In the genomic region with DNA sequence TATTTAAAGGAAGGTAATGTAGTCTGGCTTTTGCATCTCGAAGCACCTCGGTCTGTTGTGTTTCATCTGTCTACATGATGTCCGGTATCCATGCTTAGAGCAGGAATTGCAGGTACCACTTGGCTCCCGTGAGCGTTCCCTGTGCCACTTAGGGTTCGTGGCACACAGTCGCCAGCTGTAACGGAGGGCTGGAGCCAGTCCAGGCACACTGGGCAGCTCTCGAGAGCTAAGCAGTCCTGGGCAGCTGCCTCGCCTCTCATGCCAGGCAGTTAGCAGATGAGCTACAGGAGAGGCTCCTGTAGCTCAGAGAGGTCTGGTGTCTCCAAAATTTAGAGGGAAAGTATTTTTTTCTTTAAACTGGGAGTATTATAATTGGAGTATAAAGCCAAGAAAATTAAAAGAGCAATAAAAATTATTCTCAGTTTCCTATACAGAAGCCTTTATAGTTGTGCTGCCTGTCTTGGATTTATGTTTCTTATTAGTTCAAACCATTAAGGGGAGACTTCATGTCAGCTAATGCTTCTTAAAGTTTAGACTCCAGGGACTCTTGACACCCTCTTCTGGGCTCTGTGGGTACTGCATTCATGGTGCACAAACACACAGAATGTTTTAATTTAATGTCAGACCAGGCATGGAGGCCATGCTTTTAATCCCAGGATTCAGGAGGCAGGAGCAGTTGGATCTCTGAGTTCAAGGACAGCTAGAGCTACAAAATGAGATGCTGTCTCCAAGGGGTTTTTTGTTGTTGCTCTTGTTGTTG, we compare ENCODE assay signal across 8 mouse cellular contexts. TPM values are rescaled to one million over a fixed set of nuclear protein-coding genes. Genes with fewer than 3 reads are reported as not detected.
A peak's percentile ranks its signal among the peaks of the same experiment; 100 is the strongest.
DNase-seq lines count a peak whose midpoint lies in the region; ATAC-seq and TF ChIP-seq lines count a peak whose summit lies in the region.

No protein-coding gene starts in this region.

- no peaks in the 10 kb centered on the region for H3K27me3 ChIP-seq in hindbrain, embryonic 14.5 days (ENCODE audit: control insufficient read depth, insufficient read depth, low read length)
- H3K27me3 ChIP-seq in hindbrain, embryonic 13.5 days = no peaks in the 10 kb centered on the region

- intact Hi-C loops in gastrocnemius, postnatal 36 days (cut with DNase I) = no loop called here

- H3K36me3 ChIP-seq in hindbrain, embryonic 14.5 days (replicated peaks; ENCODE audit: control insufficient read depth, insufficient read depth) = peaks cover 94% of the 10 kb centered on the region
- H3K36me3 ChIP-seq in hindbrain, embryonic 13.5 days = peaks cover 96% of the 10 kb centered on the region
- H3K36me3 ChIP-seq in ES-E14 (ENCODE audit: control insufficient read depth, insufficient read depth, low read length, poor library complexity, severe bottlenecking) = peaks cover 62% of the 10 kb centered on the region

- no peaks in the 10 kb centered on the region for H3K4me1 ChIP-seq in hindbrain, embryonic 14.5 days (replicated peaks; ENCODE audit: control insufficient read depth, insufficient read depth, low read length)
- no peaks in the 10 kb centered on the region; the same call in 1 of the 2 replicates for H3K4me1 ChIP-seq in hindbrain, embryonic 13.5 days (replicated peaks)
- H3K4me1 ChIP-seq in ES-E14 (ENCODE audit: control insufficient read depth in 2 of 2, insufficient read depth in 2 of 2, low read length in 2 of 2, poor library complexity in 1 of 2) = peaks cover 2 to 19% of the 10 kb centered on the region in 2 experiments

- H3K9ac ChIP-seq in hindbrain, embryonic 14.5 days = no peak overlapping the region
- H3K9ac ChIP-seq in hindbrain, embryonic 13.5 days = no peak overlapping the region
- no peak overlapping the region for H3K9ac ChIP-seq in ES-E14 (ENCODE audit: insufficient read depth, low read depth, low read length, poor library complexity, severe bottlenecking)

- DNase-seq in hindbrain, embryonic 14.5 days (ENCODE audit: low spot score) = peak; percentile 50
- DNase-seq in 3T3-L1 (ENCODE audit: low read depth, low spot score) (peak; percentile 74), ES-E14 (ENCODE audit: low read depth, low spot score) (peak; percentile 86)
- peak; percentile 36 to 62 for DNase-seq in gastrocnemius, postnatal 36 days
- DNase-seq in naive thymus-derived CD4-positive, alpha-beta T cell, adult 2 months (ENCODE audit: low read depth) = peak; percentile 77
- no peak for DNase-seq in layer of hippocampus, adult 9-11 months
- DNase-seq in ovary, postnatal 10 days (ENCODE audit: low spot score) = no peak

- in situ Hi-C loops in ES-E14 (cut with MboI; ENCODE audit: low sequenced_read_pairs in 2 of 2, unreplicated experiment in 2 of 2) = no loop called here

- 90% methylated on average over 10 of the region's 10 CpGs for WGBS in hindbrain, embryonic 14.5 days
- WGBS in hindbrain, embryonic 13.5 days = 93% methylated on average over 10 of the region's 10 CpGs

- ATAC-seq in hindbrain, embryonic 14.5 days (ENCODE audit: low FRiP score) = no peak
- ATAC-seq in hindbrain, embryonic 13.5 days (ENCODE audit: low FRiP score) = no peak

- no peaks in the 10 kb centered on the region for H3K9me3 ChIP-seq in hindbrain, embryonic 14.5 days (ENCODE audit: control insufficient read depth, low read length)
- H3K9me3 ChIP-seq in hindbrain, embryonic 13.5 days = no peaks in the 10 kb centered on the region
- H3K9me3 ChIP-seq in ES-E14 (ENCODE audit: control insufficient read depth, insufficient read depth, low read depth, low read length) = no peaks in the 10 kb centered on the region

- no peak overlapping the region for H3K4me2 ChIP-seq in hindbrain, embryonic 14.5 days (replicated peaks)
- no peak overlapping the region for H3K4me2 ChIP-seq in hindbrain, embryonic 13.5 days

- no peak overlapping the region for H3K4me3 ChIP-seq in hindbrain, embryonic 14.5 days (replicated peaks; ENCODE audit: low read length)
- no peak overlapping the region for H3K4me3 ChIP-seq in hindbrain, embryonic 13.5 days
- H3K4me3 ChIP-seq in ES-E14 (ENCODE audit: insufficient read depth in 1 of 2, low read depth in 1 of 2, low read length in 2 of 2, poor library complexity in 1 of 2, severe bottlenecking in 1 of 2) = no peak overlapping the region

- H3K27ac ChIP-seq in hindbrain, embryonic 14.5 days = no peak overlapping the region
- no peak overlapping the region for H3K27ac ChIP-seq in hindbrain, embryonic 13.5 days
- peak overlapping the region; percentile 49 for H3K27ac ChIP-seq in ES-E14 (ENCODE audit: insufficient read depth, low read depth, low read length, poor library complexity, severe bottlenecking)

TF ChIP-seq in ES-E14, 5 proteins besides CTCF, POLR2A, EP300 and RAD21:
- no peak for TF ChIP-seq MAFK (IDR thresholded peaks at IDR 0.05; ENCODE audit: insufficient read depth, low read depth, low read length)
- no peak for TF ChIP-seq CHD2 (IDR thresholded peaks at IDR 0.05; ENCODE audit: low read depth, low read length)
- no peak for TF ChIP-seq ZNF384 (IDR thresholded peaks at IDR 0.05; ENCODE audit: low read depth, low read length)
- no peak for TF ChIP-seq HCFC1 (IDR thresholded peaks at IDR 0.05; ENCODE audit: borderline replicate concordance, insufficient read depth, low read length)
- no peak for TF ChIP-seq ZC3H11A (IDR thresholded peaks at IDR 0.05; ENCODE audit: borderline replicate concordance, low read depth, low read length)

RNA-seq across cellular contexts. Expression of a gene that starts 24.0 kb away (rescaled TPM):
- polyA plus RNA-seq in hindbrain, embryonic 14.5 days (2014; fragmentation: Nextera tagmentation; extraction: Ambion mirVana) = 3.4 and 6.3 TPM in 2 replicates
- 0.93 and 1.8 TPM in 2 replicates for polyA plus RNA-seq in hindbrain, embryonic 13.5 days (2015; fragmentation: Nextera tagmentation; extraction: Ambion mirVana)
- total RNA-seq in ES-E14 (2012; rRNA removed) = 4.1 and 4.3 TPM in 2 replicates
- total RNA-seq in gastrocnemius, postnatal 36 days (2021) = not detected

RNA-seq across cellular contexts. Expression of a gene that starts 35.5 kb away (rescaled TPM):
- polyA plus RNA-seq in hindbrain, embryonic 14.5 days (2014; fragmentation: Nextera tagmentation; extraction: Ambion mirVana) = 0.51 and 0.68 TPM in 2 replicates
- polyA plus RNA-seq in hindbrain, embryonic 13.5 days (2015; fragmentation: Nextera tagmentation; extraction: Ambion mirVana) = not detected in 2 replicates
- 1.7 and 2.3 TPM in 2 replicates for total RNA-seq in ES-E14 (2012; rRNA removed)
- not detected for total RNA-seq in gastrocnemius, postnatal 36 days (2021)

RNA-seq across cellular contexts. Expression of a gene that starts 41.7 kb away (rescaled TPM):
- 153 and 154 TPM in 2 replicates for polyA plus RNA-seq in hindbrain, embryonic 14.5 days (2014; fragmentation: Nextera tagmentation; extraction: Ambion mirVana)
- 179 and 193 TPM in 2 replicates for polyA plus RNA-seq in hindbrain, embryonic 13.5 days (2015; fragmentation: Nextera tagmentation; extraction: Ambion mirVana)
- 173 and 211 TPM in 2 replicates for total RNA-seq in ES-E14 (2012; rRNA removed)
- 1 to 10 TPM; 9.2 to 9.8 TPM for total RNA-seq in gastrocnemius, postnatal 36 days (2021)

RNA-seq across cellular contexts. Expression of a gene that starts 55.9 kb away (rescaled TPM):
- polyA plus RNA-seq in hindbrain, embryonic 14.5 days (2014; fragmentation: Nextera tagmentation; extraction: Ambion mirVana) = 17.0 and 18.0 TPM in 2 replicates
- polyA plus RNA-seq in hindbrain, embryonic 13.5 days (2015; fragmentation: Nextera tagmentation; extraction: Ambion mirVana) = 20.0 and 22.0 TPM in 2 replicates
- total RNA-seq in ES-E14 (2012; rRNA removed) = 58.2 and 80.0 TPM in 2 replicates
- under 1 TPM; 0.46 to 0.79 TPM for total RNA-seq in gastrocnemius, postnatal 36 days (2021)

Comparison
In these comparisons a context has a peak if more than half of its experiments do, and no peak if none do; other contexts are left out.
1. DNase-seq: peak in hindbrain, embryonic 14.5 days (single experiment), 3T3-L1 (single experiment), ES-E14 (single experiment), gastrocnemius, postnatal 36 days (2 of 2) and naive thymus-derived CD4-positive, alpha-beta T cell, adult 2 months (single experiment); none in layer of hippocampus, adult 9-11 months (single experiment) and ovary, postnatal 10 days (single experiment).
2. RNA of a gene that starts 41.7 kb away (total RNA-seq): 173 to 211 TPM in ES-E14; 9.2 to 9.8 TPM in gastrocnemius, postnatal 36 days; every median in the first group is over 10 times any median in the second.